ENCODE assay signal across 7 mouse cellular contexts in the genomic region with DNA sequence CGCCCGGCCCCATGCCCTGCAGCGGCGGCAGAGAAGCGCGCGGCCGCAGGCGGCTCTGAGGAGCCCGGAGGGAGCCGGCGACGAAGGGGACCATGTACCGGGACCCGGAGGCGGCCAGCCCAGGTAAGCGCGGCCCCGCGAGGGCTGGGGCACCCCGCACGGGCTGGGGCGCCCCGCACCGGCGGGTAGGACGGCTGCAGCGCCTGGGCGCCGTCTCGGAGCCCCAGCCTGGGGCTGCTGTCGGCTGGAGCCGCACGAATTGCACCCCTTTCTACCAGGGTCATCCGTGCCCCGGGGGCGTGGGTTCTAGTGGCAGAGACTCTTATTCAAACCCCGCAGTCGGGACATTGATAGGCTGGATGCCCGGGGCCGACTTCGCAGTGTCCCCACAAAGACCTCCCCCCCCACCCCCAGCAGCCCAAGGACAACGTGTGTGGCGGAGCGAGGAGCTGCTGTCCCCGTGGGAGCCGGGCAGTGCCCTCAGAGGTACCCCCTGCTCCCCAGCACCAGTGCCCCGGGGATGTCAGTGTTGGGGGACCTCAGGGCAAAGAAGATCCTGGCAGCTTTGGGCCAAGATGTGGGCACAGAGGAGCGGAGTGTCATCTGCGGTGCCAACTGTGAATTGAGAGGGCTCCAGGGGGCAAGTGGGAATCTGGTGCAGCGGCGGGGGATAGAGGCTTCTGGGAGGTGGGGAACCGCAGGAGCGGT. TPM values are rescaled to one million over a fixed set of nuclear protein-coding genes. Genes with fewer than 3 reads are reported as not detected.
DNase-seq lines count a peak whose midpoint lies in the region; ATAC-seq and TF ChIP-seq lines count a peak whose summit lies in the region.

No protein-coding gene starts in this region.

- no peaks in the 10 kb centered on the region for H3K4me1 ChIP-seq in liver, adult 2 months (ENCODE audit: control insufficient read depth, insufficient read depth, low read length)
- H3K4me1 ChIP-seq in forebrain, embryonic 16.5 days (replicated peaks; ENCODE audit: control insufficient read depth, insufficient read depth, low read length): peaks cover 26% of the 10 kb centered on the region
- H3K4me1 ChIP-seq in limb, embryonic 15.5 days: peaks cover 20% of the 10 kb centered on the region
- peaks cover 12% of the 10 kb centered on the region for H3K4me1 ChIP-seq in stomach, embryonic 15.5 days

- peak overlapping the region; percentile 62 for H3K4me2 ChIP-seq in forebrain, embryonic 16.5 days (ENCODE audit: low read length)
- peak overlapping the region; percentile 93 for H3K4me2 ChIP-seq in limb, embryonic 15.5 days
- peak overlapping the region; percentile 94 for H3K4me2 ChIP-seq in stomach, embryonic 15.5 days

- no peak for TF ChIP-seq POLR2A in liver, adult 2 months (IDR thresholded peaks at IDR 0.05; ENCODE audit: extremely low read depth, insufficient read depth, low read length)

- peak; percentile 45 for ATAC-seq in forebrain, embryonic 16.5 days
- ATAC-seq in limb, embryonic 15.5 days (ENCODE audit: insufficient number of reproducible peaks, low FRiP score, low TSS enrichment, low read depth): peak; percentile 9; the same call in 1 of the 2 replicates
- peak; percentile 5; the same call in 1 of the 2 replicates for ATAC-seq in stomach, embryonic 15.5 days (ENCODE audit: insufficient read depth, low FRiP score, low read depth)
- ATAC-seq in activated CD4-positive, CD25-positive, alpha-beta regulatory T cell, adult 4 months: no peak

- TF ChIP-seq CTCF in liver, adult 2 months (IDR thresholded peaks at IDR 0.05; ENCODE audit: low read depth, low read length): no peak

- peak overlapping the region; percentile 72; the same call in 1 of the 2 replicates for H3K4me3 ChIP-seq in liver, adult 2 months (ENCODE audit: insufficient read depth, low read depth, low read length)
- H3K4me3 ChIP-seq in forebrain, embryonic 16.5 days (replicated peaks; ENCODE audit: low read length): peak overlapping the region; percentile 74
- H3K4me3 ChIP-seq in limb, embryonic 15.5 days: peak overlapping the region; percentile 59
- peak overlapping the region; percentile 58 for H3K4me3 ChIP-seq in stomach, embryonic 15.5 days (replicated peaks)

- no peaks in the 10 kb centered on the region for H3K79me2 ChIP-seq in liver, adult 2 months (ENCODE audit: control insufficient read depth, insufficient read depth, low read length)

- no peak for DNase-seq in liver, adult 2 months (ENCODE audit: extremely low read depth, low read depth, low spot score)
- DNase-seq in liver: no peak
- DNase-seq in cerebellum, adult 9-10 months: peak; percentile 65

- peak overlapping the region; percentile 44; the same call in 1 of the 2 replicates for H3K9ac ChIP-seq in liver, adult 2 months (ENCODE audit: low read depth, low read length)
- peak overlapping the region; percentile 81 for H3K9ac ChIP-seq in forebrain, embryonic 16.5 days (replicated peaks; ENCODE audit: low read depth, low read length)
- H3K9ac ChIP-seq in limb, embryonic 15.5 days: peak overlapping the region; percentile 47
- peak overlapping the region; percentile 41 for H3K9ac ChIP-seq in stomach, embryonic 15.5 days

- 5% methylated on average over 54 of the region's 54 CpGs for WGBS in liver, adult 2 months
- WGBS in forebrain, embryonic 16.5 days: under 1% methylated on average over 38 of the region's 54 CpGs
- 1% methylated on average over 45 of the region's 54 CpGs for WGBS in limb, embryonic 15.5 days
- WGBS in stomach, embryonic 15.5 days: under 1% methylated on average over 53 of the region's 54 CpGs

- H3K36me3 ChIP-seq in liver, adult 2 months (ENCODE audit: control insufficient read depth, insufficient read depth, low read length): no peaks in the 10 kb centered on the region
- no peaks in the 10 kb centered on the region for H3K36me3 ChIP-seq in forebrain, embryonic 16.5 days (ENCODE audit: control insufficient read depth, insufficient read depth)
- H3K36me3 ChIP-seq in limb, embryonic 15.5 days: no peaks in the 10 kb centered on the region
- no peaks in the 10 kb centered on the region for H3K36me3 ChIP-seq in stomach, embryonic 15.5 days

- H3K27me3 ChIP-seq in liver, adult 2 months (ENCODE audit: control insufficient read depth, insufficient read depth, low read length): peaks cover 8% of the 10 kb centered on the region
- no peaks in the 10 kb centered on the region for H3K27me3 ChIP-seq in forebrain, embryonic 16.5 days (replicated peaks; ENCODE audit: control insufficient read depth, insufficient read depth, low read length)
- peaks cover 57% of the 10 kb centered on the region for H3K27me3 ChIP-seq in limb, embryonic 15.5 days
- peaks cover 27% of the 10 kb centered on the region for H3K27me3 ChIP-seq in stomach, embryonic 15.5 days (replicated peaks)

- no peak overlapping the region for H3K27ac ChIP-seq in liver, adult 2 months (replicated peaks; ENCODE audit: insufficient read depth, low read depth, low read length)
- peak overlapping the region; percentile 9; the same call in 1 of the 2 replicates for H3K27ac ChIP-seq in forebrain, embryonic 16.5 days (ENCODE audit: low read length)
- H3K27ac ChIP-seq in limb, embryonic 15.5 days: no peak overlapping the region
- H3K27ac ChIP-seq in stomach, embryonic 15.5 days: no peak overlapping the region

- H3K9me3 ChIP-seq in forebrain, embryonic 16.5 days (ENCODE audit: control insufficient read depth, low read length): no peaks in the 10 kb centered on the region
- no peaks in the 10 kb centered on the region for H3K9me3 ChIP-seq in limb, embryonic 15.5 days
- no peaks in the 10 kb centered on the region for H3K9me3 ChIP-seq in stomach, embryonic 15.5 days

RNA-seq across cellular contexts. Expression of gene Syt7, which starts 0.7 kb away (rescaled TPM):
- 0.28 and 0.34 TPM in 2 replicates for total RNA-seq in liver, adult 2 months (2014; rRNA removed)
- polyA plus RNA-seq in liver, adult 2 months (2012; rRNA removed): 0.45 and 0.62 TPM in 2 replicates
- polyA plus RNA-seq in forebrain, embryonic 16.5 days (2015; fragmentation: Nextera tagmentation; extraction: Ambion mirVana): 6.9 and 9.7 TPM in 2 replicates
- 1.3 and 1.4 TPM in 2 replicates for polyA plus RNA-seq in limb, embryonic 15.5 days (2015; fragmentation: Nextera tagmentation; extraction: Ambion mirVana)
- 2.6 and 3.3 TPM in 2 replicates for polyA plus RNA-seq in stomach, embryonic 15.5 days (2015; fragmentation: Nextera tagmentation; extraction: Ambion mirVana)
- under 1 TPM in 1 of 2 experiments, not detected in 1; 0.05 TPM for polyA plus RNA-seq in activated CD4-positive, CD25-positive, alpha-beta regulatory T cell, adult 4 months (2017; shearing (Covaris generic))
